Mouse (Mus musculus) embryo, embryonic 11 days (tissue): ENCODE data around the gene Dph7.
"Not testable (repeated sequence)": the region's sequence is repeated elsewhere in the genome, so short reads cannot be mapped to it uniquely, and the experiment has no call there.

Experiments used
- DNase-seq: peaks from one replicate; pipeline ENCODE4 v3.0.0-alpha.2; 2015

The Dph7 gene

GRCm38 (mm10) chr2:24974452-24974851, 12.3 kb downstream of the Dph7 start:
- not testable (repeated sequence) for DNase-seq

- DNase-seq, result peak; percentile 100
Measured at GRCm38 (mm10) chr2:24974906-24975703, 12.9 kb downstream of the Dph7 start, which contains the start of gene Mrpl41. TSS of gene Mrpl41 (minus strand) at chr2:24975098.

GRCm38 (mm10) chr2:24975704-24976297, 13.6 kb downstream of the Dph7 start, which contains the start of gene Pnpla7:
TSS of gene Pnpla7 (plus strand) at chr2:24976033.
- peak; percentile 82 for DNase-seq

- DNase-seq, result no peak
Measured at GRCm38 (mm10) chr2:24976960-24977359, 14.8 kb downstream of the Dph7 start.

GRCm38 (mm10) chr2:24987762-24988161, 25.6 kb downstream of the Dph7 start:
- no peak for DNase-seq

- no peak for DNase-seq
Measured at GRCm38 (mm10) chr2:24995332-24995731, 33.1 kb downstream of the Dph7 start.

GRCm38 (mm10) chr2:24996471-24996870, 34.3 kb downstream of the Dph7 start:
- DNase-seq, result no peak

GRCm38 (mm10) chr2:25000544-25001235, 38.5 kb downstream of the Dph7 start:
- peak; percentile 49 for DNase-seq

- DNase-seq, result no peak
Measured at GRCm38 (mm10) chr2:25003946-25004786, 42.0 kb downstream of the Dph7 start.

- DNase-seq, result no peak
Measured at GRCm38 (mm10) chr2:25006767-25007166, 44.6 kb downstream of the Dph7 start.

- no peak for DNase-seq
Measured at GRCm38 (mm10) chr2:25008250-25008649, 46.0 kb downstream of the Dph7 start.
